In genomic region chr1:136948511-136949275, GRCm38 (mm10) we compare ENCODE assay signal across 8 mouse cellular contexts. TPM values are rescaled to one million over a fixed set of nuclear protein-coding genes. Genes with fewer than 3 reads are reported as not detected.
A peak's percentile ranks its signal among the peaks of the same experiment; 100 is the strongest.
DNase-seq lines count a peak whose midpoint lies in the region; ATAC-seq lines count a peak whose summit lies in the region.

No protein-coding gene starts in this region.

- peak overlapping the region; percentile 60 for H3K9ac ChIP-seq in embryonic facial prominence, embryonic 14.5 days (ENCODE audit: low read depth, low read length)
- peak overlapping the region; percentile 38 for H3K9ac ChIP-seq in midbrain, embryonic 15.5 days

- H3K9me3 ChIP-seq in embryonic facial prominence, embryonic 14.5 days (ENCODE audit: control insufficient read depth, low read length): no peaks in the 10 kb centered on the region
- 0 out of 2 replicates have a peak, but pooled peaks cover 4% of the 10 kb centered on the region for H3K9me3 ChIP-seq in hindbrain, embryonic 10.5 days
- no peaks in the 10 kb centered on the region for H3K9me3 ChIP-seq in midbrain, embryonic 15.5 days

- peak; percentile 40 for DNase-seq in thymus, postnatal 4 days
- no peak for DNase-seq in thymus, postnatal 10 days (ENCODE audit: low spot score in 2 of 2)
- DNase-seq in embryonic facial prominence, embryonic 14.5 days (ENCODE audit: low spot score): peak; percentile 79
- peak; percentile 79 for DNase-seq in hindbrain, embryonic 10.5 days (ENCODE audit: low spot score)
- peak; percentile 33 for DNase-seq in liver
- peak; percentile 76 for DNase-seq in yolk sac, embryonic 10.5 days (ENCODE audit: low spot score)
- DNase-seq in spleen, postnatal 14 days (ENCODE audit: low spot score in 2 of 2): no peak

- H3K27ac ChIP-seq in embryonic facial prominence, embryonic 14.5 days (replicated peaks; ENCODE audit: low read depth, low read length): 0 out of 2 replicates have a peak overlapping the region, but pooled peaks have one; percentile 15
- H3K27ac ChIP-seq in hindbrain, embryonic 10.5 days: peak overlapping the region; percentile 23
- H3K27ac ChIP-seq in midbrain, embryonic 15.5 days: no peak overlapping the region

- H3K36me3 ChIP-seq in embryonic facial prominence, embryonic 14.5 days (ENCODE audit: control insufficient read depth, insufficient read depth, low read length): no peaks in the 10 kb centered on the region
- no peaks in the 10 kb centered on the region for H3K36me3 ChIP-seq in hindbrain, embryonic 10.5 days
- no peaks in the 10 kb centered on the region for H3K36me3 ChIP-seq in midbrain, embryonic 15.5 days (replicated peaks)

- peak; percentile 84 for ATAC-seq in embryonic facial prominence, embryonic 14.5 days (ENCODE audit: low read depth)
- peak; percentile 77 for ATAC-seq in midbrain, embryonic 15.5 days (replicated peaks)

- H3K27me3 ChIP-seq in embryonic facial prominence, embryonic 14.5 days (replicated peaks; ENCODE audit: control insufficient read depth, insufficient read depth, low read length): peaks cover 97% of the 10 kb centered on the region
- H3K27me3 ChIP-seq in hindbrain, embryonic 10.5 days (ENCODE audit: insufficient read depth, poor library complexity, severe bottlenecking): peaks cover 100% of the 10 kb centered on the region
- H3K27me3 ChIP-seq in midbrain, embryonic 15.5 days (replicated peaks): peaks cover 82% of the 10 kb centered on the region

- H3K4me2 ChIP-seq in embryonic facial prominence, embryonic 14.5 days (ENCODE audit: low read depth, low read length): peak overlapping the region; percentile 94
- peak overlapping the region; percentile 82 for H3K4me2 ChIP-seq in midbrain, embryonic 15.5 days

- peak overlapping the region; percentile 54 for H3K4me3 ChIP-seq in embryonic facial prominence, embryonic 14.5 days (ENCODE audit: low read depth, low read length)
- peak overlapping the region; percentile 61 for H3K4me3 ChIP-seq in hindbrain, embryonic 10.5 days
- H3K4me3 ChIP-seq in midbrain, embryonic 15.5 days: peak overlapping the region; percentile 44

- peaks cover 24% of the 10 kb centered on the region for H3K4me1 ChIP-seq in embryonic facial prominence, embryonic 14.5 days (ENCODE audit: control insufficient read depth, insufficient read depth, low read length)
- H3K4me1 ChIP-seq in hindbrain, embryonic 10.5 days (replicated peaks): peaks cover 62% of the 10 kb centered on the region
- peaks cover 42% of the 10 kb centered on the region for H3K4me1 ChIP-seq in midbrain, embryonic 15.5 days

- under 1% methylated on average over 47 of the region's 61 CpGs for WGBS in embryonic facial prominence, embryonic 14.5 days
- WGBS in hindbrain, embryonic 10.5 days: under 1% methylated on average over 61 of the region's 61 CpGs
- WGBS in midbrain, embryonic 15.5 days: under 1% methylated on average over 61 of the region's 61 CpGs

RNA-seq across cellular contexts. Expression of gene Nr5a2, which starts 11.6 kb away (rescaled TPM):
- 1.1 and 1.3 TPM in 2 replicates for polyA plus RNA-seq in embryonic facial prominence, embryonic 14.5 days (2014; fragmentation: Nextera tagmentation; extraction: Ambion mirVana)
- polyA plus RNA-seq in hindbrain, embryonic 10.5 days (2016; fragmentation: Nextera tagmentation; extraction: Ambion mirVana): 0.29 and 0.33 TPM in 2 replicates
- polyA plus RNA-seq in midbrain, embryonic 15.5 days (2015; fragmentation: Nextera tagmentation; extraction: Ambion mirVana): 1.1 and 1.5 TPM in 2 replicates

Comparison
In these comparisons a context has a peak if more than half of its experiments do, and no peak if none do; other contexts are left out.
1. DNase-seq: peak in thymus, postnatal 4 days (single experiment), embryonic facial prominence, embryonic 14.5 days (single experiment), hindbrain, embryonic 10.5 days (single experiment), liver (single experiment) and yolk sac, embryonic 10.5 days (single experiment); none in thymus, postnatal 10 days (0 of 2) and spleen, postnatal 14 days (0 of 2).
2. Peak in every context shown above with its lines, with median percentiles within 50 percentile points of each other: H3K4me3 ChIP-seq.